Comparison of ENCODE assay signal across 8 mouse cellular contexts in the genomic region with DNA sequence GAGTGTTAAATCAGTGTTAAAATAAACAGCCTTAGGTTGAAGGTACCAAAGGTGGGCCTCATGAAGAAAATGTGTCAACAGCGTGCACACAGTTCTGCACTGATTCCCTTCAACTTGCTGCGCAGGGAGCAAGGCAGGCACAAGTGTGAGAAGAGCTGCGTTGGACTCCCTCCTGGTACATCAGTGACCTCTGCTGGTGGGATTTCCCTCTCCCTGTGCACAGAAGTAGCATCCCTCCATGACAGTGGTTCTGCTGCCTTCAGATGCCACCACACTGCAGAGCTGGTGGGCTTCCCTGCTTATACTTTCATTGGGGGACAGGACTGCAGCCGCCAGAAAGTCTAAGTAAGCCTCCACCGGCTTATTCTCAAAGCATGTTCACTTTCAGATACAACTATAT. TPM values are rescaled to one million over a fixed set of nuclear protein-coding genes. Genes with fewer than 3 reads are reported as not detected.
DNase-seq lines count a peak whose midpoint lies in the region; ATAC-seq and TF ChIP-seq lines count a peak whose summit lies in the region.
"Had no signal": no experiment of that assay in that cellular context is flagged by ENCODE, and none has a peak within 500 bp of the region (broad histone marks: within the 10 kb centered on the region; RNA-seq: fewer than 3 reads in every experiment).

No protein-coding gene starts in this region.

- no peaks in the 10 kb centered on the region for H3K27me3 ChIP-seq in hindbrain, embryonic 11.5 days (ENCODE audit: control insufficient read depth, insufficient read depth, low read length)
- no peaks in the 10 kb centered on the region for H3K27me3 ChIP-seq in midbrain, embryonic 11.5 days (ENCODE audit: control insufficient read depth, insufficient read depth, low read length)
- no peaks in the 10 kb centered on the region for H3K27me3 ChIP-seq in spleen, adult 2 months (ENCODE audit: control insufficient read depth, insufficient read depth, low read length)
- H3K27me3 ChIP-seq: limb, embryonic 12.5 days had no signal

- in situ Hi-C loops in ES-E14 (cut with MboI; ENCODE audit: low sequenced_read_pairs in 2 of 2, unreplicated experiment in 2 of 2), result no loop called here

- TF ChIP-seq CTCF in spleen, adult 2 months (IDR thresholded peaks at IDR 0.05; ENCODE audit: extremely low read depth, insufficient read depth, insufficient read length, insufficient replicate concordance), result peak; percentile 74; the same call in 1 of the 2 replicates

- peak; percentile 41; the same call in 1 of the 2 replicates for ATAC-seq in hindbrain, embryonic 11.5 days (ENCODE audit: low FRiP score)
- peak; percentile 34; the same call in 1 of the 2 replicates for ATAC-seq in midbrain, embryonic 11.5 days (ENCODE audit: low FRiP score)

- no peak overlapping the region for H3K4me2 ChIP-seq in hindbrain, embryonic 11.5 days (replicated peaks; ENCODE audit: low read depth, low read length)
- H3K4me2 ChIP-seq in midbrain, embryonic 11.5 days, result no peak overlapping the region
- H3K4me2 ChIP-seq: limb, embryonic 12.5 days had no signal

- no peaks in the 10 kb centered on the region for H3K36me3 ChIP-seq in ES-E14 (ENCODE audit: control insufficient read depth, insufficient read depth, low read length, poor library complexity, severe bottlenecking)
- no peaks in the 10 kb centered on the region for H3K36me3 ChIP-seq in hindbrain, embryonic 11.5 days (ENCODE audit: control insufficient read depth, insufficient read depth, low read length)
- H3K36me3 ChIP-seq in midbrain, embryonic 11.5 days (ENCODE audit: control insufficient read depth, insufficient read depth, low read length), result no peaks in the 10 kb centered on the region
- H3K36me3 ChIP-seq in spleen, adult 2 months (ENCODE audit: control insufficient read depth, insufficient read depth, low read length), result no peaks in the 10 kb centered on the region
- H3K36me3 ChIP-seq: limb, embryonic 12.5 days had no signal

- no peak for DNase-seq in ES-E14 (ENCODE audit: low read depth, low spot score)
- DNase-seq in adrenal gland, adult 8-10 months, result peak; percentile 44
- DNase-seq in embryo, embryonic 9.5 days (ENCODE audit: extremely low spot score), result peak; percentile 49
- peak; percentile 67 for DNase-seq in hindbrain, embryonic 11.5 days (ENCODE audit: low spot score)
- DNase-seq in layer of hippocampus, postnatal 14 days (ENCODE audit: low spot score in 2 of 2), result peak; percentile 74 to 78
- peak; percentile 89 for DNase-seq in midbrain, embryonic 11.5 days (ENCODE audit: low spot score, missing footprints)
- peak; percentile 30 to 72 for DNase-seq in spleen, adult 2 months (ENCODE audit: low read depth in 1 of 2, low spot score in 2 of 2)

- 59% methylated on average over 5 of the region's 5 CpGs for WGBS in hindbrain, embryonic 11.5 days
- WGBS in midbrain, embryonic 11.5 days, result 57% methylated on average over 5 of the region's 5 CpGs
- 55% methylated on average over 5 of the region's 5 CpGs for WGBS in spleen, adult 2 months

- H3K4me3 ChIP-seq in ES-E14 (ENCODE audit: insufficient read depth in 1 of 2, low read depth in 1 of 2, low read length in 2 of 2, poor library complexity in 1 of 2, severe bottlenecking in 1 of 2), result no peak overlapping the region
- H3K4me3 ChIP-seq in hindbrain, embryonic 11.5 days (ENCODE audit: low read depth, low read length), result no peak overlapping the region
- no peak overlapping the region for H3K4me3 ChIP-seq in midbrain, embryonic 11.5 days (ENCODE audit: low read depth, low read length)
- no peak overlapping the region for H3K4me3 ChIP-seq in spleen, adult 2 months (ENCODE audit: extremely low read depth, insufficient read depth, insufficient read length)
- H3K4me3 ChIP-seq: limb, embryonic 12.5 days had no signal

- no peak overlapping the region for H3K27ac ChIP-seq in ES-E14 (ENCODE audit: insufficient read depth, low read depth, low read length, poor library complexity, severe bottlenecking)
- H3K27ac ChIP-seq in hindbrain, embryonic 11.5 days (ENCODE audit: low read depth, low read length), result no peak overlapping the region
- no peak overlapping the region for H3K27ac ChIP-seq in midbrain, embryonic 11.5 days (ENCODE audit: low read depth, low read length)
- no peak overlapping the region for H3K27ac ChIP-seq in spleen, adult 2 months (ENCODE audit: insufficient read depth, low read length)
- H3K27ac ChIP-seq: limb, embryonic 12.5 days had no signal

- no peak for TF ChIP-seq POLR2A in spleen, adult 2 months (IDR thresholded peaks at IDR 0.05; ENCODE audit: low read depth, low read length)

- H3K9ac ChIP-seq in ES-E14 (ENCODE audit: insufficient read depth, low read depth, low read length, poor library complexity, severe bottlenecking), result no peak overlapping the region
- H3K9ac ChIP-seq in hindbrain, embryonic 11.5 days (ENCODE audit: low read depth, low read length), result no peak overlapping the region
- H3K9ac ChIP-seq in midbrain, embryonic 11.5 days (ENCODE audit: low read length), result no peak overlapping the region
- H3K9ac ChIP-seq: limb, embryonic 12.5 days had no signal

- H3K9me3 ChIP-seq in ES-E14 (ENCODE audit: control insufficient read depth, insufficient read depth, low read depth, low read length), result no peaks in the 10 kb centered on the region
- no peaks in the 10 kb centered on the region for H3K9me3 ChIP-seq in hindbrain, embryonic 11.5 days (ENCODE audit: control insufficient read depth, low read length)
- H3K9me3 ChIP-seq in midbrain, embryonic 11.5 days (ENCODE audit: control insufficient read depth, low read length), result no peaks in the 10 kb centered on the region
- H3K9me3 ChIP-seq: limb, embryonic 12.5 days had no signal

- H3K4me1 ChIP-seq in ES-E14 (ENCODE audit: control insufficient read depth in 2 of 2, insufficient read depth in 2 of 2, low read length in 2 of 2, poor library complexity in 1 of 2), result no peaks in the 10 kb centered on the region
- no peaks in the 10 kb centered on the region for H3K4me1 ChIP-seq in hindbrain, embryonic 11.5 days (replicated peaks; ENCODE audit: control insufficient read depth, insufficient read depth, low read length)
- no peaks in the 10 kb centered on the region for H3K4me1 ChIP-seq in midbrain, embryonic 11.5 days (ENCODE audit: control insufficient read depth, insufficient read depth, low read length)
- H3K4me1 ChIP-seq in spleen, adult 2 months (ENCODE audit: control insufficient read depth, insufficient read depth, insufficient read length), result no peaks in the 10 kb centered on the region
- H3K4me1 ChIP-seq: limb, embryonic 12.5 days had no signal

TF ChIP-seq in ES-E14, 5 proteins besides CTCF, POLR2A, EP300 and RAD21:
- no peak for TF ChIP-seq HCFC1 (IDR thresholded peaks at IDR 0.05; ENCODE audit: borderline replicate concordance, insufficient read depth, low read length)
- TF ChIP-seq MAFK (IDR thresholded peaks at IDR 0.05; ENCODE audit: insufficient read depth, low read depth, low read length), result no peak
- TF ChIP-seq ZNF384 (IDR thresholded peaks at IDR 0.05; ENCODE audit: low read depth, low read length), result no peak
- TF ChIP-seq CHD2 (IDR thresholded peaks at IDR 0.05; ENCODE audit: low read depth, low read length), result no peak
- peak; percentile 9; the same call in 1 of the 2 replicates for TF ChIP-seq ZC3H11A (IDR thresholded peaks at IDR 0.05; ENCODE audit: borderline replicate concordance, low read depth, low read length)
TF ChIP-seq in ES-E14: peak in this region for 1.

RNA-seq across cellular contexts. Expression of a gene that starts 37.2 kb away (rescaled TPM):
- total RNA-seq in ES-E14 (2012; rRNA removed), result 8.4 and 9.7 TPM in 2 replicates
- total RNA-seq in adrenal gland, adult 8-10 months (2022), result 10 to 100 TPM; 15.3 to 17.6 (median 16.3) TPM
- 16.4 and 16.8 TPM in 2 replicates for polyA plus RNA-seq in hindbrain, embryonic 11.5 days (2014; fragmentation: Nextera tagmentation; extraction: Ambion mirVana)
- total RNA-seq in layer of hippocampus, postnatal 14 days (2021), result 10 to 100 TPM; 27.6 to 28.6 TPM
- 14.0 and 15.1 TPM in 2 replicates for polyA plus RNA-seq in midbrain, embryonic 11.5 days (2014; fragmentation: Nextera tagmentation; extraction: Ambion mirVana)
- 2.0 and 2.6 TPM in 2 replicates for polyA plus RNA-seq in spleen, adult 2 months (2012; rRNA removed)
